Comparison of ENCODE assay signal across 8 mouse cellular contexts in genomic region chr5:63649533-63650464, GRCm38 (mm10). TPM values are rescaled to one million over a fixed set of nuclear protein-coding genes. Genes with fewer than 3 reads are reported as not detected.
DNase-seq lines count a peak whose midpoint lies in the region; ATAC-seq and TF ChIP-seq lines count a peak whose summit lies in the region.

No protein-coding gene starts in this region.

- ATAC-seq in hindbrain, embryonic 13.5 days (ENCODE audit: low FRiP score), result peak; percentile 71
- peak; percentile 61 for ATAC-seq in neural tube, embryonic 14.5 days (ENCODE audit: low read depth)
- ATAC-seq in megakaryocyte-erythroid progenitor cell, adult 5-6 weeks (replicated peaks; ENCODE audit: low FRiP score, low TSS enrichment, poor library complexity, severe bottlenecking), result no peak
- no peak for ATAC-seq in granulocyte monocyte progenitor cell, adult 5-6 weeks (replicated peaks; ENCODE audit: poor library complexity, severe bottlenecking)

- TF ChIP-seq CTCF in gastrocnemius, adult 2 months (IDR thresholded peaks at IDR 0.05), result no peak

- peak; percentile 5 for DNase-seq in gastrocnemius, postnatal 10 days
- DNase-seq in gastrocnemius, adult 2 months, result no peak
- peak; percentile 12 to 15 for DNase-seq in cerebellum, postnatal 36 days
- DNase-seq in left cerebral cortex, postnatal 36 days (ENCODE audit: low spot score in 2 of 2), result peak; percentile 41 to 54

- H3K4me2 ChIP-seq in hindbrain, embryonic 13.5 days, result peak overlapping the region; percentile 99
- peak overlapping the region; percentile 77 for H3K4me2 ChIP-seq in neural tube, embryonic 14.5 days (ENCODE audit: low read depth, low read length)

- peaks cover 15% of the 10 kb centered on the region for H3K4me1 ChIP-seq in hindbrain, embryonic 13.5 days (replicated peaks)
- peaks cover 3% of the 10 kb centered on the region; the same call in 1 of the 2 replicates for H3K4me1 ChIP-seq in neural tube, embryonic 14.5 days (ENCODE audit: control insufficient read depth, insufficient read depth, low read length)

- no peaks in the 10 kb centered on the region for H3K36me3 ChIP-seq in hindbrain, embryonic 13.5 days
- H3K36me3 ChIP-seq in neural tube, embryonic 14.5 days (ENCODE audit: control insufficient read depth, insufficient read depth, low read length), result no peaks in the 10 kb centered on the region

- intact Hi-C loops in gastrocnemius, adult 2 months (cut with DNase I), result no loop called here
- intact Hi-C loops in left cerebral cortex, postnatal 36 days (cut with DNase I), result loop anchor here (5.0 to 10.0 kb wide), 5 partner anchors 115 to 742 kb away; no protein-coding TSS in a partner anchor

- WGBS in hindbrain, embryonic 13.5 days, result under 1% methylated on average over 83 of the region's 83 CpGs
- WGBS in neural tube, embryonic 14.5 days, result under 1% methylated on average over 82 of the region's 83 CpGs

- H3K4me3 ChIP-seq in gastrocnemius, adult 2 months, result no peak overlapping the region
- peak overlapping the region; percentile 60 for H3K4me3 ChIP-seq in hindbrain, embryonic 13.5 days
- peak overlapping the region; percentile 52 for H3K4me3 ChIP-seq in neural tube, embryonic 14.5 days (ENCODE audit: low read depth, low read length)

- H3K9ac ChIP-seq in hindbrain, embryonic 13.5 days, result peak overlapping the region; percentile 77
- H3K9ac ChIP-seq in neural tube, embryonic 14.5 days (replicated peaks; ENCODE audit: low read depth, low read length), result peak overlapping the region; percentile 75

- peaks cover 34% of the 10 kb centered on the region for H3K27me3 ChIP-seq in hindbrain, embryonic 13.5 days
- peaks cover 7% of the 10 kb centered on the region for H3K27me3 ChIP-seq in neural tube, embryonic 14.5 days (ENCODE audit: control insufficient read depth, insufficient read depth, low read length)

- H3K27ac ChIP-seq in gastrocnemius, adult 2 months, result no peak overlapping the region
- peak overlapping the region; percentile 45 for H3K27ac ChIP-seq in hindbrain, embryonic 13.5 days
- peak overlapping the region; percentile 23; the same call in 1 of the 2 replicates for H3K27ac ChIP-seq in neural tube, embryonic 14.5 days (ENCODE audit: low read depth, low read length)

- no peaks in the 10 kb centered on the region for H3K9me3 ChIP-seq in hindbrain, embryonic 13.5 days
- H3K9me3 ChIP-seq in neural tube, embryonic 14.5 days (ENCODE audit: control insufficient read depth, low read length), result no peaks in the 10 kb centered on the region

RNA-seq across cellular contexts. Expression of gene Nwd2, which starts 0.9 kb away (rescaled TPM):
- under 1 TPM; 0.07 to 0.11 TPM for total RNA-seq in gastrocnemius, postnatal 10 days (2021)
- total RNA-seq in gastrocnemius, adult 2 months (2021), result not detected
- polyA plus RNA-seq in hindbrain, embryonic 13.5 days (2015; fragmentation: Nextera tagmentation; extraction: Ambion mirVana), result 11.0 and 12.5 TPM in 2 replicates
- 10 to 100 TPM; 41.7 to 46.0 TPM for total RNA-seq in left cerebral cortex, postnatal 36 days (2021)
- 26.3 and 31.7 TPM in 2 replicates for polyA plus RNA-seq in neural tube, embryonic 14.5 days (2014; fragmentation: Nextera tagmentation; extraction: Ambion mirVana)
- not detected in 2 replicates for total RNA-seq in megakaryocyte-erythroid progenitor cell, adult 5-6 weeks (2014; fragmentation: Nextera tagmentation)
- total RNA-seq in megakaryocyte-erythroid progenitor cell, adult 5-6 weeks (2017), result not detected in 2 replicates
- total RNA-seq in granulocyte monocyte progenitor cell, adult 5-6 weeks (2014; fragmentation: Nextera tagmentation), result not detected in 2 replicates
- not detected in 2 replicates for total RNA-seq in granulocyte monocyte progenitor cell, adult 5-6 weeks (2017)

Comparison
In these comparisons a context has a peak if more than half of its experiments do, and no peak if none do; other contexts are left out.
1. ATAC-seq: peak in hindbrain, embryonic 13.5 days (single experiment) and neural tube, embryonic 14.5 days (single experiment); none in megakaryocyte-erythroid progenitor cell, adult 5-6 weeks (single experiment) and granulocyte monocyte progenitor cell, adult 5-6 weeks (single experiment).
2. RNA of gene Nwd2, which starts 0.9 kb away (total RNA-seq): 41.7 to 46.0 TPM in left cerebral cortex, postnatal 36 days; 0.07 to 0.11 TPM in gastrocnemius, postnatal 10 days, not detected in gastrocnemius, adult 2 months, not detected in megakaryocyte-erythroid progenitor cell, adult 5-6 weeks and not detected in granulocyte monocyte progenitor cell, adult 5-6 weeks; every median in the first group is over 10 times any median in the second.